Mouse (Mus musculus) forebrain, embryonic 15.5 days (tissue): ENCODE results near the gene Ptgr2. TPM values are rescaled to one million over a fixed set of nuclear protein-coding genes. Genes with fewer than 3 reads are reported as not detected.
A peak's percentile ranks its signal among the peaks of the same experiment; 100 is the strongest.
"Not testable (repeated sequence)": the region's sequence is repeated elsewhere in the genome, so short reads cannot be mapped to it uniquely, and the experiment has no call there.

Experiments used
- ATAC-seq: fragments of 200-750 bp; cut with Nextera tagmentation; replicated peaks from 2 replicates; pipeline ENCODE4 v1.8.0; 2017; ENCODE audit warnings: mild to moderate bottlenecking, moderate TSS enrichment, moderate library complexity
- H3K27ac ChIP-seq: fragments of 300-500 bp; sonication (generic); replicated peaks from 2 replicates; pipeline ENCODE4 v1.5.1; 2015; ENCODE audit warnings: mild to moderate bottlenecking, inconsistent platforms
- H3K27me3 ChIP-seq: fragments of 300-500 bp; sonication (generic); 2 replicates; pipeline ENCODE4 v1.6.1; 2015; ENCODE audit warnings: inconsistent platforms
- H3K36me3 ChIP-seq: fragments of 300-500 bp; sonication (generic); 2 replicates; pipeline ENCODE4 v1.6.1; 2015; ENCODE audit warnings: mild to moderate bottlenecking, inconsistent platforms
- H3K4me1 ChIP-seq: fragments of 300-500 bp; sonication (generic); 2 replicates; pipeline ENCODE4 v1.6.1; 2015; ENCODE audit warnings: inconsistent platforms
- H3K4me2 ChIP-seq: fragments of 300-500 bp; sonication (generic); replicated peaks from 2 replicates; pipeline ENCODE4 v1.6.1; 2015; ENCODE audit warnings: mild to moderate bottlenecking, inconsistent platforms
- H3K4me3 ChIP-seq: fragments of 300-500 bp; sonication (generic); 2 replicates; pipeline ENCODE4 v1.5.1; 2015; ENCODE audit warnings: mild to moderate bottlenecking, inconsistent platforms
- H3K9ac ChIP-seq: fragments of 300-500 bp; sonication (generic); replicated peaks from 2 replicates; pipeline ENCODE4 v1.6.1; 2015; ENCODE audit warnings: mild to moderate bottlenecking, inconsistent platforms
- H3K9me3 ChIP-seq: fragments of 300-500 bp; sonication (generic); 2 replicates; pipeline ENCODE4 v1.6.1; 2016; ENCODE audit warnings: inconsistent platforms
- WGBS: fragments of 180-500 bp; shearing (Covaris S2); methylation state at CpG from one replicate; pipeline ENCODE4 v1.1.7; 2015; ENCODE audit warnings: mixed read lengths; 5-methylcytosine and 5-hydroxymethylcytosine counted together
- polyA plus RNA-seq: library from polyadenylated mRNA; unstranded; fragments of >200 nt; fragmentation: Nextera tagmentation; extraction: Ambion mirVana; gene quantifications from 2 replicates; pipeline ENCODE4 v1.2.1, GENCODE M21; 2015

The Ptgr2 gene
- polyA plus RNA-seq = 12.0 and 13.4 TPM in 2 replicates

GRCm38 (mm10) chr12:84284885-84285592, at the start of gene Ptgr2:
TSS of gene Ptgr2 (plus strand) at chr12:84285232.
- Histone ChIP-seq H3K4me2 (peak within 1 kb of the TSS; percentile 66), H3K27ac (no peak within 1 kb of the TSS), H3K36me3 (no peaks in the 10 kb centered on the region), H3K4me1 (peaks cover 11% of the 10 kb centered on the region), H3K9ac (peak within 1 kb of the TSS; percentile 51), H3K4me3 (peak within 1 kb of the TSS; percentile 48), H3K9me3 (no peaks in the 10 kb centered on the region), H3K27me3 (no peaks in the 10 kb centered on the region)
- peak; percentile 91 for ATAC-seq
- WGBS = 1% methylated on average over 39 of the region's 39 CpGs

DNA sequence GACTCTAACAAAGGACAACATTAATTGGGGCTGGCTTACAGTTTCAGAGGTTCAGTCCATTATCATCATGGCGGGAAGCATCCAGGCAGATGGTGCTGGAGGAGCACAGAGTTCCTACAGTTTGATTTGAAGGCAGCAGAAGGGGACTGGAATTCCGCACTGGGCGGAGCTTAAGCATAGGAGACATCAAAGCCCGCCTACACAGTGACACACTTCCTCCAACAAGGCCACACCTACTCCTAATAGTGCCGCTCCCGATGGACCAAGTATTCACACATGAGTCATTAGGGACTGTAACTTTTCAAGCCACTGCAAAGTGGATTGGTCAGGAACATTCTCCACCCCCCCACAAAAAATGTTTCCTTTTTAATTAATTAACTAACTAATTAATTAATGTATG, 49.5 kb upstream of the Ptgr2 start:
- Histone ChIP-seq H3K4me3 (no peak overlapping the region), H3K36me3 (no peaks in the 10 kb centered on the region), H3K9me3 (no peaks in the 10 kb centered on the region), H3K9ac (no peak overlapping the region), H3K27me3 (no peaks in the 10 kb centered on the region), H3K4me2 (no peak overlapping the region), H3K27ac (no peak overlapping the region), H3K4me1 (no peaks in the 10 kb centered on the region)
- 95% methylated on average over 6 of the region's 6 CpGs for WGBS
- no peak for ATAC-seq

DNA sequence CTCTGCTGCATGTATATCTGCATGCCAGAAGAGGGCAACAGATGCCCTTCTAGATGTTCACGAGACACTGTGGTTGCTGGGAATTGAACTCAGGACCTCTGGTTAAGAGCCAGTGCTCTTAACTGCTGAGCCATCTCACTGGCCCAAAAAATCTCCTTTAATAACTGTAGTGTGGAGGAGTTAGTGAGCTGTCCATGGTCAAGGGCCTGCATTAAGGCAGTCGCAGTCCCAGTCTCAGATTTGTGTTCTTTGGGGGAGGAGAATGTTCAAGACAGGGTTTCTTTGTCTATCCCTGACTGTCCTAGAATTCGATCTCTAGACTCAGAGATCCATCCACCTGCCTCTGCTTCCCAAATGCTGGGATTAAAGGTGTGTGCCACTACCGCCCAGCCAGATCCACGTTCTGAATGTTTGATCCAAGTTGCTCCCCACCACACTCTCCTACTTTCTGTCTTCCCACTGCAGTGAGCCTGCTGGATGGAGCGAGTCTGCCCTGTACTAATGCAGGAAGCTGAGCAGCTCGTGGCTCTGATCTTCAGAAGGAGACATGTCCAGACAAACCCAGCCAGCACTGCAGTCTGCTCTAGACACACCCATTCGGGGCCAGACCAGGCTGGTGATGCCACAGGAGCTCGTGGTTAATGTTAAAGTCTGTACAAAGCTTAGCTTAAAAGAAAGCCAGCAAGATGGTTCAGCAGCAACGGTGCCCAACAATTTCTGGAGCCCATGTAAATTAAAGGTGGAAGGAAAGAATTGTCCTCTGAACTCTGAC, 48.9 kb upstream of the Ptgr2 start:
- Histone ChIP-seq H3K9ac (no peak overlapping the region), H3K4me1 (no peaks in the 10 kb centered on the region), H3K9me3 (no peaks in the 10 kb centered on the region), H3K27me3 (no peaks in the 10 kb centered on the region), H3K4me2 (no peak overlapping the region), H3K27ac (no peak overlapping the region), H3K36me3 (no peaks in the 10 kb centered on the region), H3K4me3 (no peak overlapping the region)
- ATAC-seq = no peak
- 87% methylated on average over 10 of the region's 10 CpGs for WGBS

GRCm38 (mm10) chr12:84237036-84237435, 48.0 kb upstream of the Ptgr2 start:
- H3K4me1 ChIP-seq, H3K36me3 ChIP-seq, H3K4me2 ChIP-seq, H3K27ac ChIP-seq, H3K9ac ChIP-seq, ATAC-seq, H3K4me3 ChIP-seq, H3K27me3 ChIP-seq, H3K9me3 ChIP-seq: not testable (repeated sequence)
- WGBS = 92% methylated on average over 5 of the region's 5 CpGs

DNA sequence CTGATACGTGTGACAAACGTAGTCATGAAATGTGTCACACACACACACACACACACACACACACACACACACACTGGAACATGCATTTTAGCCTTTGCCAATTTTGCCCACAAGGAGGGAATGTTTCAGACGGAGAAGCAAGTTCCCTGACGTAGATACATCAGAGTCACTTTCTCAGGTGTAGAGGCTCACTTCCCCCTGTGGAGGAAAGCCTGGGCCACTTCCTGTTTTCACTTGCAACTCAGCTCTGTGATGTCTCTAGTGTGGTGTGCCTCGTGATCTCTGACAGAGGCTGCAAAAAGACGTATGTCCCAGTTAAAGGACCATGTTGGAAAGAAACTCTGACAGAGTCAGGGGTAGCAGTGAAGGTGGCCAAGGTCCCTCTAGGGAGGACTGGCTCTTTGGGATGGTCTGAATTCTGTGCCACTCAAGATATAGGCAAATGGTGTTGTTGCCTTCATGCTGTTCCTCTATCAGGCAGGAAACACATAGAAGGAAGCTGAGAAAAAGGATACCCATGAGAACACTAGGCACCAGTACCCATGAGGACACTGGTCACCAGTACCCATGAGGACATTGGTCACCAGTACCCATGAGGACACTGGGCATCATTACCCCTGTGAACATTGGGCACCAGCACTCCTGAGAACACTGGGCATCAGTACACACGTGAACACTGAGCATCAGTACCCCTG, 41.8 kb upstream of the Ptgr2 start:
- ATAC-seq = no peak
- no peaks in the 10 kb centered on the region for H3K9me3 ChIP-seq
- H3K4me2 ChIP-seq = no peak overlapping the region
- no peaks in the 10 kb centered on the region for H3K27me3 ChIP-seq
- no peak overlapping the region for H3K9ac ChIP-seq
- no peaks in the 10 kb centered on the region for H3K36me3 ChIP-seq
- H3K27ac ChIP-seq = no peak overlapping the region
- no peak overlapping the region for H3K4me3 ChIP-seq
- no peaks in the 10 kb centered on the region for H3K4me1 ChIP-seq
- WGBS = 86% methylated on average over 7 of the region's 7 CpGs

DNA sequence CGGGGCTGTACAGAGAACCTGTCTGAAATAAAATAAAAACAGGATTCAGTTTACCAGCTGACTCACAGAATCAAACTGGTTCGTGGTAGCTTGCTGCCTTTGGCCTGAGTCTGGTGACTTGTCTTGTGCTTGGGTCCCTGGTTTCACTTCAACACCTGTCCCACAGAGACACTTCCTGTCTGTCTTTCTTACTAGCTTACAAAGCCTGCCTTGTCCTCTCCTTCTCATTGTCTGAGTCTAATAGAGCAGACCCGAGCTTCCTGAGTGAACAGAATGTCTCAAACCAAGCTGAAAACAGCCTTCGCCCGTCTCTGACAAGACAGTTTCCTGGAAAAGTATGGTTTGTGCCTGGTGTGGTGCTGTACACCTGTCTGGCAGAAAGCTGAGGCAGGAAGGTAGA, 39.3 kb upstream of the Ptgr2 start:
- 57% methylated on average over 5 of the region's 5 CpGs for WGBS
- no peaks in the 10 kb centered on the region for H3K36me3 ChIP-seq
- no peak overlapping the region for H3K9ac ChIP-seq
- H3K9me3 ChIP-seq = no peaks in the 10 kb centered on the region
- H3K4me2 ChIP-seq = no peak overlapping the region
- no peak overlapping the region for H3K27ac ChIP-seq
- no peaks in the 10 kb centered on the region for H3K27me3 ChIP-seq
- H3K4me3 ChIP-seq = no peak overlapping the region
- no peaks in the 10 kb centered on the region for H3K4me1 ChIP-seq
- no peak for ATAC-seq

DNA sequence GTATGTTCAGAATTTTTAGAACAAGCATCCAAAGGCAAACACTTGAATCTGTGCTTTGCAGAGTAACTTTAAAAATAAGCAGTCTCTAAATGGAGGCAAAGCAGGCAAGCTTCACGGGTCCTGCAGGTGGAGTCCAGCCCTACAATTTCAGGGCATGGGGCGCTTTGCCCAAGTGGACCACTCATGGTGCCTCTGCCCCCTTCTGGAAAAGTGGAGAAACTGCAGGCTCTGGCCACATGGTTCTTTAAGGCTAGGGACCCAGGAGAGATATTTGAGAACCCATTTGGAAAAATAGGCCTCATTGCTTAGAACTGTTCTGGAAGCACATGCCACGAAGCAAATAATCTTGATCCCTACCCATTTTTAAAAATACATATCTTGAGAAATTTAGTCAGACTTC, 35.8 kb upstream of the Ptgr2 start:
- ATAC-seq = no peak
- no peaks in the 10 kb centered on the region for H3K4me1 ChIP-seq
- no peak overlapping the region for H3K9ac ChIP-seq
- no peaks in the 10 kb centered on the region for H3K27me3 ChIP-seq
- no peak overlapping the region for H3K27ac ChIP-seq
- H3K4me2 ChIP-seq = no peak overlapping the region
- H3K9me3 ChIP-seq = no peaks in the 10 kb centered on the region
- WGBS = 6% methylated on average over 3 of the region's 3 CpGs
- H3K4me3 ChIP-seq = no peak overlapping the region
- no peaks in the 10 kb centered on the region for H3K36me3 ChIP-seq

GRCm38 (mm10) chr12:84252811-84253210, 32.2 kb upstream of the Ptgr2 start:
- no peak overlapping the region for H3K27ac ChIP-seq
- H3K36me3 ChIP-seq = no peaks in the 10 kb centered on the region
- no peaks in the 10 kb centered on the region for H3K4me1 ChIP-seq
- H3K9me3 ChIP-seq = no peaks in the 10 kb centered on the region
- H3K27me3 ChIP-seq = no peaks in the 10 kb centered on the region
- no peak overlapping the region for H3K4me2 ChIP-seq
- no peak for ATAC-seq
- no peak overlapping the region for H3K4me3 ChIP-seq
- no peak overlapping the region for H3K9ac ChIP-seq
- 94% methylated on average over 5 of the region's 5 CpGs for WGBS

- Histone ChIP-seq H3K27me3 (no peaks in the 10 kb centered on the region), H3K9me3 (no peaks in the 10 kb centered on the region), H3K4me3 (no peak overlapping the region), H3K4me2 (no peak overlapping the region), H3K9ac (no peak overlapping the region), H3K36me3 (no peaks in the 10 kb centered on the region), H3K4me1 (no peaks in the 10 kb centered on the region), H3K27ac (no peak overlapping the region)
- 78% methylated on average over 5 of the region's 5 CpGs for WGBS
- no peak for ATAC-seq
Observed at GRCm38 (mm10) chr12:84254886-84255285, 30.1 kb upstream of the Ptgr2 start.

DNA sequence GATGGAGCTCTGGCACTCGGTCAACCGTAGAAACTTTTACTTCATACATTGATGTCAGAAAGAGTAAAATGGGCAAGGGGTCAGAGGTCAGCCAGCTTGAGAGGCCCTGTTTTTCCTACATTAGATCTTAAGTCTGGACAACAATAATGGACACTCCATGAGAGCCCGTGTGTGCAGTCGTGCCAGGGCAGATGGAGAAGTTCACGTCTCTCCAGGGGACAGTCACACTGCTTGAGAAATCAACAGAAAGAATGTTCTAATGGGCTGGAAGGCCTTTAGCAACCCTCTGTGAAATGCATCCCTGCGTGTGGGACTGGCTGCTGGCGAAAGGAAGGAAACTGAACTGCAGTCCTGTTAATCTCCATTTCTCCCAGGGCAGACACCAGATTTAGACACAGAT, 24.7 kb upstream of the Ptgr2 start:
- no peak overlapping the region for H3K27ac ChIP-seq
- no peak overlapping the region for H3K9ac ChIP-seq
- no peaks in the 10 kb centered on the region for H3K36me3 ChIP-seq
- H3K4me3 ChIP-seq = no peak overlapping the region
- no peak for ATAC-seq
- 49% methylated on average over 7 of the region's 7 CpGs for WGBS
- no peak overlapping the region for H3K4me2 ChIP-seq
- no peaks in the 10 kb centered on the region for H3K4me1 ChIP-seq
- no peaks in the 10 kb centered on the region for H3K9me3 ChIP-seq
- no peaks in the 10 kb centered on the region for H3K27me3 ChIP-seq

DNA sequence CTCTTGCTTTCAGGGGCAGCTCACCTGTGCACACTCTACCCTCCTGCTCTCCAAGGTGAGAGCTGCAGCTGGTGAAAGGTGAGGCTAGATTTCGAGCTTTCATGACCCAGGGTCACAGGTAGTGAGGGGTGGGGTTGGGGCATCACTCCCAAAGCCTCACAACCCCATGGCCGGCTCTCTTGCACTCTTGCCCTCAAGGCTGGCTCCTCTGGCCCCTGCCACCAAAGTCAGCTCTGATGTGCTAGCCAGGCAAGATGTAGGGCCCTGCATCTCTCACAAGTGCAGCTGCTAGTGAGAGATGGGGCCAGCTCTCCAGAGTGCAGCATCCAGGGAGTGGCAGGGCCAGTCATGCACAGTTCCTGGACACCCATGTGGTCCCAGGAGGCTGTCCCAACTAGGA, 17.8 kb upstream of the Ptgr2 start:
- no peak overlapping the region for H3K4me3 ChIP-seq
- WGBS = 68% methylated on average over 2 of the region's 2 CpGs
- no peak for ATAC-seq
- H3K27ac ChIP-seq = no peak overlapping the region
- no peaks in the 10 kb centered on the region for H3K36me3 ChIP-seq
- no peaks in the 10 kb centered on the region for H3K9me3 ChIP-seq
- no peaks in the 10 kb centered on the region for H3K4me1 ChIP-seq
- no peak overlapping the region for H3K9ac ChIP-seq
- H3K4me2 ChIP-seq = no peak overlapping the region
- H3K27me3 ChIP-seq = no peaks in the 10 kb centered on the region

DNA sequence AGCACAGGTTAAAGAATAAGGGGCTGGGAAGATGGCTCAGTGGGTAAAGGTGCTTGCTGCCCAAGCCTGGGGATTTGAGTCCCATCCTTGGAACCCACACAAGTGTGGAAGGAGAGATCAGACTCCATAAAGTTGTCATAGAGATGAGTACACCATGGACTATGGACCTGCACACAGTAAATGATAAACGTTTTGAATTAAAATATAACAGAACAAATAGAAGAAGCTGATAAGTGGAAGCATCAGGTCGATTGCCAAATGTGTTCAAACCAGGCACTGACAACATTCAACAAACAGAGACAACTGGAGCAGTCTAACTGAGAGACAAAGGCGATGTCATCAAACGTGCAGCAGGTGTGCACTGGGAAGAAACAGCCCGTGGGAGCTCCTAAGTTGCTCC, 11.7 kb upstream of the Ptgr2 start:
- H3K9me3 ChIP-seq = no peaks in the 10 kb centered on the region
- no peak overlapping the region for H3K27ac ChIP-seq
- no peak overlapping the region for H3K9ac ChIP-seq
- no peak overlapping the region for H3K4me3 ChIP-seq
- H3K4me2 ChIP-seq = no peak overlapping the region
- no peaks in the 10 kb centered on the region for H3K36me3 ChIP-seq
- H3K27me3 ChIP-seq = no peaks in the 10 kb centered on the region
- WGBS = 75% methylated on average over 5 of the region's 5 CpGs
- peaks cover 10% of the 10 kb centered on the region for H3K4me1 ChIP-seq
- ATAC-seq = no peak
